Mouse (Mus musculus) ZHBTc4 (cell line): ENCODE results near the gene Cirbp.
A peak's percentile ranks its signal among the peaks of the same experiment; 100 is the strongest.

Source experiments
- DNase-seq: peaks from one replicate; pipeline ENCODE4 v3.0.0-alpha.2; 2011; ENCODE audit warnings: low read depth, low spot score

The Cirbp gene

GRCm38 (mm10) chr10:80137626-80138552, 27.9 kb upstream of the Cirbp start:
- DNase-seq: no peak

GRCm38 (mm10) chr10:80138553-80139438, 27.0 kb upstream of the Cirbp start, which contains the start of gene Atp5d:
TSS of gene Atp5d (plus strand) at chr10:80138632.
- peak; percentile 74 for DNase-seq

- peak; percentile 75 for DNase-seq
These were observed 26.4 kb upstream of the Cirbp start for GRCm38 (mm10) chr10:80139439-80139775.

- no peak for DNase-seq
These were observed 25.7 kb upstream of the Cirbp start for GRCm38 (mm10) chr10:80139975-80140665.

GRCm38 (mm10) chr10:80140666-80141035, 25.1 kb upstream of the Cirbp start, which contains the start of gene Cbarp:
TSS of gene Cbarp (minus strand) at chr10:80140835.
- no peak for DNase-seq

GRCm38 (mm10) chr10:80141243-80141642, 24.5 kb upstream of the Cirbp start:
- DNase-seq: peak; percentile 96

- peak; percentile 99 for DNase-seq
These were observed 23.8 kb upstream of the Cirbp start for GRCm38 (mm10) chr10:80141786-80142529.

- peak; percentile 50 for DNase-seq
These were observed 23.3 kb upstream of the Cirbp start for GRCm38 (mm10) chr10:80142530-80142925.

GRCm38 (mm10) chr10:80143664-80144063, 22.1 kb upstream of the Cirbp start:
- no peak for DNase-seq

GRCm38 (mm10) chr10:80144159-80144558, 21.6 kb upstream of the Cirbp start:
- DNase-seq: no peak

- peak; percentile 74 for DNase-seq
These were observed 20.6 kb upstream of the Cirbp start for GRCm38 (mm10) chr10:80144864-80145838.

- DNase-seq: no peak
These were observed 19.9 kb upstream of the Cirbp start for GRCm38 (mm10) chr10:80145896-80146295.

GRCm38 (mm10) chr10:80146568-80147011, 19.2 kb upstream of the Cirbp start:
- DNase-seq: no peak

GRCm38 (mm10) chr10:80147146-80147718, 18.6 kb upstream of the Cirbp start:
- no peak for DNase-seq

GRCm38 (mm10) chr10:80147719-80148601, 17.8 kb upstream of the Cirbp start, which contains the start of gene Midn:
TSS of gene Midn (plus strand) at chr10:80148272.
- peak; percentile 85 for DNase-seq

GRCm38 (mm10) chr10:80148610-80149290, 17.0 kb upstream of the Cirbp start:
- DNase-seq: peak; percentile 96
